Mouse (Mus musculus): ENCODE measurements around the gene Litaf. TPM values are rescaled to one million over a fixed set of nuclear protein-coding genes. Genes with fewer than 3 reads are reported as not detected.

Litaf gene
- polyA plus RNA-seq, 1 experiment from 2014 or later: 107 TPM

GRCm38 (mm10) chr16:10955078-10955477 is 110.9 kb downstream of the Litaf start:
- Histone ChIP-seq H3K4me2 (replicated peaks) (no peak overlapping the region), H3K27ac (replicated peaks) (peak overlapping the region; percentile 58), H3K27me3 (no peaks in the 10 kb centered on the region), H3K4me3 (replicated peaks) (no peak overlapping the region), H3K9ac (no peak overlapping the region), H3K4me1 (peaks cover 35% of the 10 kb centered on the region), H3K9me3 (replicated peaks) (no peaks in the 10 kb centered on the region), H3K36me3 (peaks cover 10% of the 10 kb centered on the region; the same call in 1 of the 2 replicates)
- ATAC-seq (ENCODE audit: insufficient number of reproducible peaks, low FRiP score, low TSS enrichment, low read depth): no peak
- 52% methylated on average over 4 of the region's 4 CpGs for WGBS

GRCm38 (mm10) chr16:10952881-10953280 is 113.1 kb downstream of the Litaf start:
- peaks cover 24% of the 10 kb centered on the region for H3K4me1 ChIP-seq
- WGBS: 86% methylated on average over 3 of the region's 3 CpGs
- no peak overlapping the region for H3K4me2 ChIP-seq (replicated peaks)
- no peak overlapping the region for H3K4me3 ChIP-seq (replicated peaks)
- H3K36me3 ChIP-seq: no peaks in the 10 kb centered on the region
- no peaks in the 10 kb centered on the region for H3K27me3 ChIP-seq
- ATAC-seq (ENCODE audit: insufficient number of reproducible peaks, low FRiP score, low TSS enrichment, low read depth): no peak
- H3K27ac ChIP-seq (replicated peaks): no peak overlapping the region
- H3K9ac ChIP-seq: no peak overlapping the region
- H3K9me3 ChIP-seq (replicated peaks): no peaks in the 10 kb centered on the region

GRCm38 (mm10) chr16:10952071-10952470 is 113.9 kb downstream of the Litaf start:
- no peaks in the 10 kb centered on the region for H3K27me3 ChIP-seq
- H3K4me3 ChIP-seq (replicated peaks): no peak overlapping the region
- no peak overlapping the region for H3K27ac ChIP-seq (replicated peaks)
- no peaks in the 10 kb centered on the region for H3K9me3 ChIP-seq (replicated peaks)
- no peak overlapping the region for H3K9ac ChIP-seq
- H3K4me2 ChIP-seq (replicated peaks): no peak overlapping the region
- H3K4me1 ChIP-seq: peaks cover 16% of the 10 kb centered on the region
- WGBS: 65% methylated on average over 2 of the region's 2 CpGs
- ATAC-seq (ENCODE audit: insufficient number of reproducible peaks, low FRiP score, low TSS enrichment, low read depth): no peak
- no peaks in the 10 kb centered on the region for H3K36me3 ChIP-seq

- Histone ChIP-seq H3K27ac (replicated peaks) (no peak overlapping the region), H3K4me3 (replicated peaks) (no peak overlapping the region), H3K9ac (no peak overlapping the region), H3K4me2 (replicated peaks) (no peak overlapping the region), H3K36me3 (no peaks in the 10 kb centered on the region), H3K4me1 (0 out of 2 replicates have a peak, but pooled peaks cover 11% of the 10 kb centered on the region), H3K27me3 (no peaks in the 10 kb centered on the region), H3K9me3 (replicated peaks) (no peaks in the 10 kb centered on the region)
- no peak for ATAC-seq (ENCODE audit: insufficient number of reproducible peaks, low FRiP score, low TSS enrichment, low read depth)
- 14% methylated on average over 3 of the region's 3 CpGs for WGBS
These were observed 114.4 kb downstream of the Litaf start for GRCm38 (mm10) chr16:10951581-10951980.

GRCm38 (mm10) chr16:10950539-10950938 is 115.4 kb downstream of the Litaf start:
- Histone ChIP-seq H3K4me2 (replicated peaks) (no peak overlapping the region), H3K4me1 (peaks cover 5% of the 10 kb centered on the region; the same call in 1 of the 2 replicates), H3K27me3 (no peaks in the 10 kb centered on the region), H3K27ac (replicated peaks) (no peak overlapping the region), H3K9me3 (replicated peaks) (no peaks in the 10 kb centered on the region), H3K36me3 (no peaks in the 10 kb centered on the region), H3K9ac (no peak overlapping the region), H3K4me3 (replicated peaks) (no peak overlapping the region)
- ATAC-seq (ENCODE audit: insufficient number of reproducible peaks, low FRiP score, low TSS enrichment, low read depth): no peak
- 85% methylated on average over 9 of the region's 9 CpGs for WGBS

- WGBS: 32% methylated on average over 3 of the region's 3 CpGs
- H3K9ac ChIP-seq: no peak overlapping the region
- H3K4me1 ChIP-seq: peaks cover 7% of the 10 kb centered on the region; the same call in 1 of the 2 replicates
- no peak overlapping the region for H3K27ac ChIP-seq (replicated peaks)
- no peak overlapping the region for H3K4me3 ChIP-seq (replicated peaks)
- H3K9me3 ChIP-seq (replicated peaks): no peaks in the 10 kb centered on the region
- no peaks in the 10 kb centered on the region for H3K27me3 ChIP-seq
- peak; percentile 65 for ATAC-seq (ENCODE audit: insufficient number of reproducible peaks, low FRiP score, low TSS enrichment, low read depth)
- H3K36me3 ChIP-seq: no peaks in the 10 kb centered on the region
- no peak overlapping the region for H3K4me2 ChIP-seq (replicated peaks)
These were observed 118.2 kb downstream of the Litaf start for GRCm38 (mm10) chr16:10947724-10948123.

GRCm38 (mm10) chr16:10945381-10946127 is 120.4 kb downstream of the Litaf start:
- Histone ChIP-seq H3K4me1 (peaks cover 7% of the 10 kb centered on the region; the same call in 1 of the 2 replicates), H3K27ac (replicated peaks) (no peak overlapping the region), H3K27me3 (no peaks in the 10 kb centered on the region), H3K4me3 (replicated peaks) (no peak overlapping the region), H3K4me2 (replicated peaks) (no peak overlapping the region), H3K9ac (no peak overlapping the region), H3K9me3 (replicated peaks) (no peaks in the 10 kb centered on the region), H3K36me3 (no peaks in the 10 kb centered on the region)
- ATAC-seq (ENCODE audit: insufficient number of reproducible peaks, low FRiP score, low TSS enrichment, low read depth): no peak
- 53% methylated on average over 7 of the region's 7 CpGs for WGBS

- no peaks in the 10 kb centered on the region for H3K36me3 ChIP-seq
- H3K27me3 ChIP-seq: no peaks in the 10 kb centered on the region
- H3K9ac ChIP-seq: no peak overlapping the region
- H3K4me1 ChIP-seq: peaks cover 7% of the 10 kb centered on the region; the same call in 1 of the 2 replicates
- H3K27ac ChIP-seq (replicated peaks): no peak overlapping the region
- no peak for ATAC-seq (ENCODE audit: insufficient number of reproducible peaks, low FRiP score, low TSS enrichment, low read depth)
- 66% methylated on average over 7 of the region's 7 CpGs for WGBS
- no peaks in the 10 kb centered on the region for H3K9me3 ChIP-seq (replicated peaks)
- H3K4me2 ChIP-seq (replicated peaks): no peak overlapping the region
- H3K4me3 ChIP-seq (replicated peaks): no peak overlapping the region
These were observed 121.4 kb downstream of the Litaf start for GRCm38 (mm10) chr16:10944545-10944944.

- Histone ChIP-seq H3K9me3 (replicated peaks) (no peaks in the 10 kb centered on the region), H3K4me3 (replicated peaks) (no peak overlapping the region), H3K4me1 (peaks cover 7% of the 10 kb centered on the region; the same call in 1 of the 2 replicates), H3K36me3 (no peaks in the 10 kb centered on the region), H3K9ac (no peak overlapping the region), H3K27me3 (no peaks in the 10 kb centered on the region), H3K4me2 (replicated peaks) (no peak overlapping the region), H3K27ac (replicated peaks) (no peak overlapping the region)
- ATAC-seq (ENCODE audit: insufficient number of reproducible peaks, low FRiP score, low TSS enrichment, low read depth): no peak
- 69% methylated on average over 5 of the region's 5 CpGs for WGBS
These were observed 122.7 kb downstream of the Litaf start for GRCm38 (mm10) chr16:10943257-10943656.

- 80% methylated on average over 2 of the region's 2 CpGs for WGBS
- Histone ChIP-seq H3K4me2 (replicated peaks) (no peak overlapping the region), H3K36me3 (no peaks in the 10 kb centered on the region), H3K4me3 (replicated peaks) (no peak overlapping the region), H3K27ac (replicated peaks) (no peak overlapping the region), H3K27me3 (no peaks in the 10 kb centered on the region), H3K4me1 (peaks cover 4% of the 10 kb centered on the region; the same call in 1 of the 2 replicates), H3K9me3 (replicated peaks) (no peaks in the 10 kb centered on the region), H3K9ac (no peak overlapping the region)
- ATAC-seq (ENCODE audit: insufficient number of reproducible peaks, low FRiP score, low TSS enrichment, low read depth): no peak
These were observed 125.3 kb downstream of the Litaf start for GRCm38 (mm10) chr16:10940661-10941060.

- Histone ChIP-seq H3K9ac (no peak overlapping the region), H3K4me1 (no peaks in the 10 kb centered on the region), H3K4me2 (replicated peaks) (no peak overlapping the region), H3K27me3 (no peaks in the 10 kb centered on the region), H3K4me3 (replicated peaks) (no peak overlapping the region), H3K9me3 (replicated peaks) (no peaks in the 10 kb centered on the region), H3K27ac (replicated peaks) (no peak overlapping the region), H3K36me3 (no peaks in the 10 kb centered on the region)
- ATAC-seq (ENCODE audit: insufficient number of reproducible peaks, low FRiP score, low TSS enrichment, low read depth): no peak
- WGBS: 79% methylated on average over 4 of the region's 4 CpGs
These were observed 126.0 kb downstream of the Litaf start for GRCm38 (mm10) chr16:10939932-10940331.

GRCm38 (mm10) chr16:10937497-10937896 is 128.5 kb downstream of the Litaf start:
- Histone ChIP-seq H3K27ac (replicated peaks) (no peak overlapping the region), H3K9ac (no peak overlapping the region), H3K9me3 (replicated peaks) (no peaks in the 10 kb centered on the region), H3K4me2 (replicated peaks) (no peak overlapping the region), H3K36me3 (no peaks in the 10 kb centered on the region), H3K4me1 (no peaks in the 10 kb centered on the region), H3K4me3 (replicated peaks) (no peak overlapping the region), H3K27me3 (no peaks in the 10 kb centered on the region)
- 85% methylated on average over 11 of the region's 11 CpGs for WGBS
- no peak for ATAC-seq (ENCODE audit: insufficient number of reproducible peaks, low FRiP score, low TSS enrichment, low read depth)
